Mouse (Mus musculus) C2C12 (cell line): Measurements from ENCODE around the gene Ndufa1.

Experiments
- CEBPB ChIP-seq: IDR thresholded peaks from one replicate; pipeline ENCODE4 v1.6.1; 2011; ENCODE audit warnings: low read depth, mild to moderate bottlenecking, control low read depth, moderate library complexity
- CTCF ChIP-seq: IDR thresholded peaks from one replicate; pipeline ENCODE4 v1.5.1; 2011; ENCODE audit not compliant: control insufficient read depth, insufficient read depth, insufficient read length
- FOSL1 ChIP-seq: IDR thresholded peaks from one replicate; pipeline ENCODE4 v1.8.0; 2011; ENCODE audit warnings: mild to moderate bottlenecking, low read length; ENCODE audit not compliant: poor library complexity, insufficient read depth, severe bottlenecking
- MAX ChIP-seq: IDR thresholded peaks from one replicate; pipeline ENCODE4 v1.6.1; 2011; ENCODE audit warnings: mild to moderate bottlenecking, control low read depth
- MYOD1 ChIP-seq: IDR thresholded peaks from one replicate; pipeline ENCODE4 v1.6.1; 2011; ENCODE audit warnings: low read depth; ENCODE audit not compliant: control insufficient read depth, insufficient read length
- USF1 ChIP-seq: IDR thresholded peaks from one replicate; pipeline ENCODE4 v1.6.1; 2011; ENCODE audit warnings: low read depth, mild to moderate bottlenecking, control low read depth, moderate library complexity

DNA sequence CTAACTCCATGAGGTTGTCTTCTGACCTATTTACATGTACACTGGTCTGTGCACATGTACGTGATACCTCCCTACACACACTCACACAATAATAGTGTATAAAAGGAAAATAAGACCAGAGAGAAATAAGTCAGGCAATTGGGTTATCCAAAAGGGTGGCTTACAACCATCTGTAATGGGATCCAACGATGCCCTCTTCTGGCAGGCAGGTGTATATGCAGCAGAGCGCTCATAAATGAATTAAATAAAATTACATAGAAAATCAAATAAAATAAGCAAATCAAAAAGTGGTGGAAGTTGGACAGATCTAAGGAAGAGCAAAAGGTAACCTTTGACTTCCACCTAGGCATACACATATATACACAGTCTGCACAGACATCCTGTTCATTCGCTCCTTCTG, 33.1 kb downstream of the Ndufa1 start:
- no peak for TF ChIP-seq CTCF
- no peak for TF ChIP-seq MAX
- no peak for TF ChIP-seq CEBPB
- TF ChIP-seq MYOD1, result no peak
- no peak for TF ChIP-seq FOSL1
- no peak for TF ChIP-seq USF1
